Mouse (Mus musculus) cerebellum, adult 2 months (tissue): ENCODE measurements at regions not wholly inside any gene's neighbourhood (a gene's known extent, or its start where the extent isn't known, plus 50 kb on each side); places are given as distances from the start of the nearest gene placed in this dataset.

ENCODE experiments used
- DNase-seq, 2 experiments: peaks; one replicate each; pipeline ENCODE4 v3.0.0; 2021
- H3K27ac ChIP-seq: fragments of 200-500 bp; 2 replicates; pipeline ENCODE4 v1.5.1; 2012; ENCODE audit warnings: low read length, control low read depth, inconsistent platforms; ENCODE audit not compliant: insufficient read depth
- H3K27me3 ChIP-seq: fragments of 200-500 bp; 2 replicates; pipeline ENCODE4 v1.6.1; 2012; ENCODE audit warnings: inconsistent platforms, mild to moderate bottlenecking, low read length, moderate library complexity; ENCODE audit not compliant: control insufficient read depth, insufficient read depth
- H3K4me1 ChIP-seq: fragments of 200-500 bp; 2 replicates; pipeline ENCODE4 v1.6.1; 2011; ENCODE audit warnings: low read length; ENCODE audit not compliant: control insufficient read depth, insufficient read depth
- H3K4me3 ChIP-seq: fragments of 200-500 bp; replicated peaks from 2 replicates; pipeline ENCODE3; 2011; ENCODE audit warnings: mild to moderate bottlenecking, low read depth, low read length, control low read depth; ENCODE audit not compliant: insufficient read depth
- CTCF ChIP-seq: fragments of 200-500 bp; IDR thresholded peaks from 2 replicates; pipeline ENCODE4 v1.5.1; 2011; ENCODE audit warnings: low read depth, mild to moderate bottlenecking, control low read depth, low read length, moderate library complexity, borderline replicate concordance; ENCODE audit not compliant: insufficient read depth
- POLR2A ChIP-seq: fragments of 200-500 bp; IDR thresholded peaks from 2 replicates; pipeline ENCODE4 v1.6.1; 2011; ENCODE audit warnings: low read length, control low read depth, borderline replicate concordance; ENCODE audit not compliant: insufficient read depth
- WGBS: fragments of 180-500 bp; shearing (Covaris S2); methylation state at CpG from one replicate; pipeline ENCODE4 v1.1.7; 2018; 5-methylcytosine and 5-hydroxymethylcytosine counted together

DNA sequence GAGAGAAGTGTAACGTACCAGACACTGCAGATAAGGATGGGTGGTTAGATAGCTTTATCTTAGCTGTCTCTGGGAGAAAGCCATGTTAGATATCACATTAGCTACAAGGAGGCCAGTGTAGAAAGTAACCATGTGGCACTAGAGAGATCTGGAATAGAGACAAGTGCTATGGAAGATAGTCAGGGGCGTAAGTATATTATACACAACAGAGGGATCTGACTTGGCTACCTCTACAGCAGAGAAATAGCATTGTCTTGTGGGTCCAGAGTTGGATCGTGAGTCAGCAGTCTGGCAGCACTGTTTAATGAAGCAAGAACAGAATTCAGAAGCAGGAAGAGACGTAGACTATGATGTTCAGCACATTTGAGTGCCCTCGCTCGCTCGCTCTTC, 130.4 kb upstream of the Fmo9 start:
- no peak for DNase-seq
- no peak for TF ChIP-seq CTCF
- TF ChIP-seq POLR2A: no peak
- Histone ChIP-seq H3K27ac (no peak overlapping the region), H3K4me1 (peaks cover 4% of the 10 kb centered on the region; the same call in 1 of the 2 replicates), H3K4me3 (no peak overlapping the region), H3K27me3 (no peaks in the 10 kb centered on the region)
- 80% methylated on average over 7 of the region's 7 CpGs for WGBS

DNA sequence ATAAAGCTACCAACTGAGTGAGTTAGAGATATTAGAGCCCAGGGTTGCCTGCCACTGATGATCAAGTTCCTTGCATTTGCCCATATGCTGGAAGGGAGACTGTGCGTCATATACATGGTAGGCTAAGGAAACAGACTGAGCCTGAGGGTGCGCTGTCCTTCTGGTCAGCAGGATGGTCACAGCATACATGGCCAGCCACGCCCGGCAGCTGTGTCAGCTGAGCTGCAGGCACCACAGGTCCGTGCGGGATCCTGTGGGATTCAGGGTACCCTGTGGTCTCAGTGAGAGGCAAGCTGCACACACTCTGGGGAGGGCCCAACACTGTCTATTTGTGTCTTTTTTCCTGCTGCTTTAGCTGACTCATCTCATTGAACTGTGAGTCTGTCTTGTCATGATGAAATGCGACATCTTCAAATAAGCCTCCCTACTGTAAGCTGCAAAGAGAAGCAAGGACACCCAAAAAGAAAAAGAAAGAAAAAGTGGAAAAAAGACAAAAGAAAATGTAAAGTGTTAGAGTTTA, 131.3 kb upstream of the Fmo9 start:
- Histone ChIP-seq H3K27ac (no peak overlapping the region), H3K4me1 (peaks cover 4% of the 10 kb centered on the region; the same call in 1 of the 2 replicates), H3K27me3 (no peaks in the 10 kb centered on the region), H3K4me3 (no peak overlapping the region)
- TF ChIP-seq POLR2A: no peak
- no peak for TF ChIP-seq CTCF
- WGBS: 68% methylated on average over 7 of the region's 7 CpGs
- DNase-seq: no peak

DNA sequence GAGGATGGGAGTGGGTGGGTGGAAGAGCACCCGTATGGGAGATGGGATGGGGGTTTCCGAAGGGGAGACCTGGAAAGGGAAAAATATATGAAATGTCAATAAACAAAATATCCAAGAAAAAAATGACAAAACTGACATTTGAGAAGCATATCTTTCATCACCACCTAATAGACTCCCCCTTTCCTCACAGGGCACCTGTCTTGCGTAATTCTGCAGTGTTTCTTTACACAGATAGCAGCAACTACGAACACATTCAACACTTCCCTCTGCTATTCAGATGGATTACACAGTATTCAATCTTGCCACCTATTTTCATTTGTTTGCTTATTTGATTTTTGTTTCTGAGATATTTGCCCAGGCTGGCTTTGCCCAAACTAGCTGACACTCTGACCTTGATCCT, 136.3 kb upstream of the Fmo9 start:
- TF ChIP-seq CTCF: no peak
- TF ChIP-seq POLR2A: no peak
- H3K4me1 ChIP-seq: peaks cover 1% of the 10 kb centered on the region; the same call in 1 of the 2 replicates
- no peaks in the 10 kb centered on the region for H3K27me3 ChIP-seq
- no peak overlapping the region for H3K27ac ChIP-seq
- DNase-seq: no peak
- no peak overlapping the region for H3K4me3 ChIP-seq
- WGBS: 97% methylated on average over 4 of the region's 4 CpGs

DNA sequence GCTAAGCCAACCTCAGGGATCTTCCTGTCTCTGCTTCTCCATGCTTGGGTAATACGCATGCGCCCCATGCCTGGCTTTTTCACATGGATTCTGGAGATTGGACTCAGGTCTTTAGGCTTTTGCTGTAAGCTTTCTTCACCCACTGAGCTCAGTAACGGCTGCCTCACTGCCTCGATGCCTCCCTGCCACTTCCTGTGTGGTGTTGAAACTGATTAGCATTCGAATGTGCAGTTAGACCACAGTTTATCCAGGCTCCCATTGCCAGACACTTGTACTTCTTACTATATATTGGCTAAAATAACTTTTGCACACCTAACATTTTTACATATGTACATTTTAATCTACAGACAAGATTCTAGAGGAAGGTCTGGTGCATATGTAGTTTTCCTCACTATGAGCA, 137.0 kb upstream of the Fmo9 start:
- no peak for DNase-seq
- no peaks in the 10 kb centered on the region for H3K4me1 ChIP-seq
- WGBS: 83% methylated on average over 5 of the region's 5 CpGs
- H3K4me3 ChIP-seq: no peak overlapping the region
- TF ChIP-seq CTCF (no peak), POLR2A (no peak)
- no peaks in the 10 kb centered on the region for H3K27me3 ChIP-seq
- no peak overlapping the region for H3K27ac ChIP-seq

DNA sequence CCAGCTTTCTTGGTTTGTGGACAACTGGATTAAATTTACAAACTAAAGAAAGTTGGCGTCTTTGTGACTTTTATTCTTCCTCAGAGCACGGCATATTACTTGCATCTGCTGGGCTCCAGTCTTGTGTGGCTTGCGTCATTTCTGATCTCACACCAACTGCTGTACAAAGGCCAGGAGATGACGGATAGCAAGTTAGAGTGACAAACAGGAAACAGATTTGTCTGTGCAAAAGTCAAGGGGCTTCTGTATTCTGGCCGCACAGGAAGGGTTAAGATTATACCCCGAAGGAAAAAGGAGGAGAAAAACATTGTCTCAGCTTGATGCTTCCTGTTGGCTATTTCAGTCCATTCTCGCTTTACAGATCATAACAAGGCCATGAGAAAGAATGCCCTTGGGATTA, 137.8 kb upstream of the Fmo9 start:
- 74% methylated on average over 7 of the region's 7 CpGs for WGBS
- no peak overlapping the region for H3K27ac ChIP-seq
- no peaks in the 10 kb centered on the region for H3K4me1 ChIP-seq

DNA sequence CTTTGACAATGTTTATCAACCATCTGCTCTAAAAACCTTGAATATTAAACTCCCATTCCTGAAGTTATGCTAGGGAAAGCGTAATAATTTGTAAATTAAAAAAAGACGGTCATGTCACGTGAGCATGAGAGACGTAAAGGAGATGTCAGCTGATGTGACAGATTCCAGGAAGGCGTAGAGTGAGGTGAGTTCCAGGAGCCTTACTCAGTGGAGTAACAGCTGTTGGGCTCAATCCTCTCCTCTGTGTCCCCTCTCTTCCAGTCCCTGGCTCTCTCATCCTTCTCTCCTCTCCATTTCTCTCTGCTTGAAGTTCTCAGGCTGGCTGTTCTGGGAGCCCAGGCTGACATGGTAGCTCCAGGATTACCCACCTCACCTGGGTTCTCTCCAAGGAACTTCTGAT, 138.4 kb upstream of the Fmo9 start:
- TF ChIP-seq CTCF (no peak), POLR2A (no peak)
- 87% methylated on average over 5 of the region's 5 CpGs for WGBS

More for the DNA sequence above, 137.8 kb upstream of the Fmo9 start:
- Histone ChIP-seq H3K4me3 (no peak overlapping the region), H3K27me3 (no peaks in the 10 kb centered on the region)
- DNase-seq: no peak
- no peak for TF ChIP-seq POLR2A
- no peak for TF ChIP-seq CTCF

DNA sequence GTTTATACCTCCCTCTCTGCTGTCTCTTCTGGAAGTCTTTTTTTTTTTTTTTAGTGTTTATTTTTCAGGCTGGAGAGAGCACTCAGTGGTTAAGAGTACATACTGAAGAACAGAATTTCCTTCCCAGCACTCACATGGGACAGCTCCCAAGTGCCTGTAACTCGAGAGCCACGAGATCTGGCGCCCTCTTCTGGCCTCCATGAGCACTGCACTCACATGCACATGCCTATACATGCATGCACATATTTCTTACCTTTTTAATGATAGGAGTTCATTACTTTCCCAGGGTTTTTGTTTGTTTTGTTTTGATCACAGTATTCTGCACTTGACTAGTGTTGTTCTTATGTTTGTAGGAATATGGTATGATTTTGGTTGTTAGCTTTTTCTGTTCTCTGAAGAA, 139.5 kb upstream of the Fmo9 start:
- DNase-seq: no peak
- no peaks in the 10 kb centered on the region for H3K4me1 ChIP-seq
- no peak overlapping the region for H3K27ac ChIP-seq
- no peak overlapping the region for H3K4me3 ChIP-seq
- 39% methylated on average over 3 of the region's 3 CpGs for WGBS
- 0 out of 2 replicates have a peak, but pooled peaks have one; percentile 16 for TF ChIP-seq CTCF
- no peak for TF ChIP-seq POLR2A
- no peaks in the 10 kb centered on the region for H3K27me3 ChIP-seq

More for the DNA sequence above, 138.4 kb upstream of the Fmo9 start:
- no peaks in the 10 kb centered on the region for H3K27me3 ChIP-seq
- H3K4me1 ChIP-seq: no peaks in the 10 kb centered on the region
- no peak overlapping the region for H3K4me3 ChIP-seq
- no peak for DNase-seq
- H3K27ac ChIP-seq: no peak overlapping the region

DNA sequence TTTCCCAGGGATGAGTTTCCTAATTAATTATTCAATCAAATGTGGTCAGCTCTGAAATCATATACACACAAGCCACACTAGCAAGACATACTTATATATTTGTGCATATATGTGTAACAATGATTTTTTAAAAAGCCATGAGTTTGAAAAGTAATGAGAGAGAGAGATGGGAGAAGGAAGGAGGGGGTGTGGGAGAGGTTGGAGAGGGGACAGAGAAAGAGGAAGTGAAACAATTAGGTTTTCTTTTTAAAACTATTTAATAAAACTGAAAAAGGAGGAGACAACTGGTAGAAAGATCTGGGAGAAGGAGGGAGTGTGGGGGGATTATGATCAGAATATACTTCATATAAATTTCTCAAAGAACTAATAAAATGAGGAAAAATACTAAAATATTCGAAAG, 155.7 kb upstream of the Fmo9 start:
- WGBS: 89% methylated on average over 1 of the region's 1 CpGs
- H3K4me3 ChIP-seq: no peak overlapping the region
- DNase-seq: no peak

More for the DNA sequence above, 155.7 kb upstream of the Fmo9 start:
- Histone ChIP-seq H3K27ac (no peak overlapping the region), H3K27me3 (no peaks in the 10 kb centered on the region), H3K4me1 (no peaks in the 10 kb centered on the region)
- TF ChIP-seq CTCF (no peak), POLR2A (no peak)
